Mouse (Mus musculus) gastrocnemius, postnatal 14 days (tissue): ENCODE measurements around the gene Stx4a. TPM values are rescaled to one million over a fixed set of nuclear protein-coding genes. Genes with fewer than 3 reads are reported as not detected.
"Not testable (repeated sequence)": the region's sequence is repeated elsewhere in the genome, so short reads cannot be mapped to it uniquely, and the experiment has no call there.

ENCODE experiments used
- DNase-seq: peaks from one replicate; pipeline ENCODE4 v3.0.0; 2021; ENCODE audit warnings: mixed read lengths
- intact Hi-C: fragments of 180-260 bp; cut with DNase I; formaldehyde crosslinking; loops from one replicate; pipeline ENCODE4 v1.15.1; 2025; ENCODE audit warnings: low total_unique reads
- total RNA-seq, 2 experiments: library from RNA; stranded (reverse); gene quantifications; 2 replicates each; pipeline ENCODE4 v1.2.3; 2021

Gene Stx4a
- total RNA-seq, 2 experiments from 2014 or later: 46.9 to 49.9 TPM

GRCm38 (mm10) chr7:127890798-127891197 lies 66.7 kb downstream of the Stx4a start, which contains the start of gene Prss53:
TSS of gene Prss53 (minus strand) at chr7:127890970.
- no peak for DNase-seq
- intact Hi-C loops: no loop called here

DNA sequence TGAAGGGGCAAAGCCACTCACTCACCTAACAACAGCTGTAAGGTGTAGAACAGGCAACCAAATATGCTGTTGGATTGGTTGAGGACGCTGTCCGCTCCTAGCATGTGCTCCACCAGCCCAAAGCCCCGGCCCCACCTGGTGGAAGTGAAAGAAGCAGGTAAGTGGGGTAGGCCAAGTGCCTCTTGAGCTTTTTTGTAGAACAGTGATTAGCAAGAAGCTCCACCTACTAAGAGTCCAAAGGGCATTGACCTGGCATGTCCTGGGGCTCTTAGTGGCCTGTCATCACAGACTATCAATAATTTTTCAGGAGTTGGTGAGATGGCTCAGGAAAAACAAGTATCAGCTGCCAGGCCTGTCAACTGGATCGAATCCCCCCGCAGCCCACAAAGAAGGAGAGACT lies 70.4 kb downstream of the Stx4a start:
- intact Hi-C loops: no loop called here

DNA sequence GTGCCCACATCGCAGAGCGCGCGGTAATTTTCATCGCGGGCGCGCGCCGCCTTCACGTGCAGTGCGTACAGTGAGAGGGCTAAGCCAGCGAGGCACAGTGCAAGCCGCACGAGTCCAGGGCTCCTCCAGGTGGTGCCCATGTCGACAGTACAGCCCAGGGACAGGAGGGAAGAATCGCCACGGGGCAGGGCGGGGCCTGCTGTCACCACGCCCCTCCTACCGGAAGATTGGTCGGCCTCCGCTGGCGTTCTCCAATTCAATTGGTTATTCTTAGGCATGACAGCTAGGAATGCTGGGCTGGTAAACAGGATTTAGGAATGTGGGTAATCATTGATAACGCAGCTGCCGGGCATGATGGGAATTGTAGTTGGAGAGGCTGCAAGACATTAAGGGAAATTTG lies 71.3 kb downstream of the Stx4a start, which contains the start of the genes Gm21974 and Vkorc1:
Gene Gm21974 (minus strand): TSS at position 13 of the 400 bp plus-strand sequence.
Gene Vkorc1 (minus strand): TSS at position 176 of the 400 bp plus-strand sequence.
- peak; percentile 95 for DNase-seq
- intact Hi-C loops: no loop called here

More for the DNA sequence above, 70.4 kb downstream of the Stx4a start:
- DNase-seq: no peak

GRCm38 (mm10) chr7:127895891-127896290 lies 71.8 kb downstream of the Stx4a start:
- intact Hi-C loops, DNase-seq: not testable (repeated sequence)

GRCm38 (mm10) chr7:127896384-127896783 lies 72.3 kb downstream of the Stx4a start:
- intact Hi-C loops: no loop called here
- DNase-seq: peak; percentile 71

DNA sequence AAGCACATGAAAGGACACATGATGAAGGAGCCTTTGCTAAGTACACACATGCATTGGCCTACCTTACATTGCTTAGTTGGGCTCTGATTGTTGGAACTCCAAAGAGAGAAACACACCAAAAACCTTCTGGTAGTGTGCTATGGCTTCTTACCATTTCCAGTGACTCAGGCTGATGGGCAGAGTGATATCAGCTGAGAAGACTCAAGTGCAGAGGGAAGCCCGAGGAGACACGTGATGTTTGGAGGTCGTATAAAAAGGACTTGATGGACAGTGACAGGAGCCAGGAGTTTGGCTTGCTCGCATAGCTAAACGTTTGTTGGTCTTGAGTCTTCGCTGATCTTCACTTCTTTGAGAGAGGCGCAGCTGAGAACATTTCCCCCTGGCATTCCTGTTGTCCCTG lies 73.4 kb downstream of the Stx4a start:
- intact Hi-C loops: no loop called here
- DNase-seq: no peak

DNA sequence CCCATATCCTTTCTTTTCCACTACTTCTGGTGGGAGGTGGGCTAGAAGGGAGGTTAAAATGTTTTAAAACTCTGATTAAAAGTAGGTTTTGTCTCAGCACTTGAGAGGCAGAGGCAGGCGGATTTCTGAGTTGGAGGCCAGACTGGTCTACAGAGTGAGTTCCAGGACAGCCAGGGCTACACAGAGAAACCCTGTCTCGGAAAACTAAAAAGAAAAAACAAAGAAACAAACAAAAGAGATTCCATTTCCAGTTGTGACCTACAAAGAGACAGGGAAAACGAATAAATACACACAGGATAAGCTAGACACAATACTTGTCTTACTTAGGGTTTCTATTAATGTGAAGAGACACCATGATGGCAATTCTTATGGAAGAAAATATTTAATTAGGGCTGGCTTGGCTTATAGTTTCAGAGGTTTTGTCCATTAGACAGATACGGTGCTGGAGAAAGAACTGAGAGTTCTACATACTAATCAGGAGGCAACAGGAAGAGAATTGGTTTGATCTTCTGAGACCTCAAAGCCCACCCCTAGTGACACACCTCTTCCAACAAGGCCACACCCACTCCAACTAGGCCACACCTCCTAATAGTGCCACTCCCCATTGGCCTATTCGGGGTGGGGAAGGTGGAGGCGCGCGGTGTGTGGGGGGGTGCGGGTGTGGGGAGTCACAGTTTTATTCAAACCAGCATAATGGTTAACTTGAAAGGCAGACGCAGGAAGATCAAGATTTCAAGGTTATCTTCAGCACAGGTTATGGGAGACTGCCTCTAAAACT lies 74.3 kb downstream of the Stx4a start:
- intact Hi-C loops: no loop called here
- no peak for DNase-seq

Other genes with a start within 250 kb of the Stx4a start
- gene Ccdc189, start 235.7 kb upstream of the Stx4a start, total RNA-seq: 1 to 10 TPM; 1.8 to 4.5 TPM
- gene Rnf40, start 235.5 kb upstream of the Stx4a start, total RNA-seq: 10 to 100 TPM; 24.4 to 28.7 TPM
- 1 to 10 TPM; 6.7 to 8.3 TPM for gene Zfp629, start 208.5 kb upstream of the Stx4a start, total RNA-seq
- gene Bcl7c, start 115.4 kb upstream of the Stx4a start, total RNA-seq: 10 to 100 TPM; 44.8 to 65.7 TPM
- gene Ctf1, start 111.6 kb upstream of the Stx4a start, total RNA-seq: 10 to 100 TPM; 12.1 to 14.6 TPM
- gene Ctf2, start 92.1 kb upstream of the Stx4a start, total RNA-seq: not detected
- 1 to 10 TPM; 2.4 to 3.1 TPM for gene Fbxl19, start 79.8 kb upstream of the Stx4a start, total RNA-seq
- gene Orai3, start 54.5 kb upstream of the Stx4a start, total RNA-seq: 1 to 10 TPM; 8.1 to 9.2 TPM
- gene Setd1a, start 47.6 kb upstream of the Stx4a start, total RNA-seq: 10 to 100 TPM; 15.6 to 17.4 TPM
- 1 to 10 TPM in 1 of 2 experiments, under 1 TPM in 1; 0.88 to 1.8 TPM for gene Gm49388, start 38.7 kb upstream of the Stx4a start, total RNA-seq
- gene Hsd3b7, start 23.7 kb upstream of the Stx4a start, total RNA-seq: 1 to 10 TPM; 6.9 to 8.1 TPM
- gene Stx1b, start 255 bp downstream of the Stx4a start, total RNA-seq: 1 to 10 TPM; 1.1 to 2.2 TPM
- 10 to 100 TPM; 13.6 to 13.9 TPM for gene Zfp646, start 51.9 kb downstream of the Stx4a start, total RNA-seq
- 1 to 10 TPM; 4.6 to 4.9 TPM for gene Zfp668, start 52.5 kb downstream of the Stx4a start, total RNA-seq
- 1 to 10 TPM in 1 of 2 experiments, under 1 TPM in 1; 0.90 to 1.1 TPM for gene Prss53, start 66.7 kb downstream of the Stx4a start, total RNA-seq
- not detected for gene Gm21974, start 71.2 kb downstream of the Stx4a start, total RNA-seq
- 10 to 100 TPM; 23.4 to 30.0 TPM for gene Vkorc1, start 71.3 kb downstream of the Stx4a start, total RNA-seq
- gene Bckdk, start 79.8 kb downstream of the Stx4a start, total RNA-seq: 100 to 1,000 TPM; 103 to 113 TPM
- gene Kat8, start 88.2 kb downstream of the Stx4a start, total RNA-seq: 10 to 100 TPM; 12.5 to 15.2 TPM
- not detected for gene Prss8, start 105.8 kb downstream of the Stx4a start, total RNA-seq
- 1 to 10 TPM; 6.5 to 8.2 TPM for gene Prss36, start 122.4 kb downstream of the Stx4a start, total RNA-seq
- gene Fus, start 143.2 kb downstream of the Stx4a start, total RNA-seq: 100 to 1,000 TPM; 111 to 123 TPM
- gene Pycard, start 169.6 kb downstream of the Stx4a start, total RNA-seq: 1 to 10 TPM; 1.8 to 1.9 TPM
- gene Trim72, start 179.7 kb downstream of the Stx4a start, total RNA-seq: 100 to 1,000 TPM; 246 TPM
- 1 to 10 TPM; 1.7 to 1.8 TPM for gene Itgam, start 238.3 kb downstream of the Stx4a start, total RNA-seq
- not detected for gene Gm49368, start 238.4 kb downstream of the Stx4a start, total RNA-seq